Mouse (Mus musculus) hindbrain, postnatal 0 days (tissue): ENCODE results near the gene Megf11. TPM values are rescaled to one million over a fixed set of nuclear protein-coding genes. Genes with fewer than 3 reads are reported as not detected.

Source experiments
- ATAC-seq: fragments of 200-750 bp; cut with Nextera tagmentation; 2 replicates; pipeline ENCODE4 v1.8.0; 2017; ENCODE audit warnings: mild to moderate bottlenecking, moderate TSS enrichment, moderate library complexity
- DNase-seq: peaks from one replicate; pipeline ENCODE4 v3.0.0-alpha.2; 2015; ENCODE audit warnings: low spot score
- H3K27ac ChIP-seq: fragments of 300-500 bp; sonication (generic); 2 replicates; pipeline ENCODE4 v1.5.1; 2014; ENCODE audit warnings: mild to moderate bottlenecking
- H3K27me3 ChIP-seq: fragments of 300-500 bp; sonication (generic); 2 replicates; pipeline ENCODE4 v1.6.1; 2014; ENCODE audit warnings: low read length, mixed read lengths; ENCODE audit not compliant: insufficient read depth
- H3K36me3 ChIP-seq: fragments of 300-500 bp; sonication (generic); 2 replicates; pipeline ENCODE4 v1.6.1; 2014; ENCODE audit warnings: low read length, mixed read lengths; ENCODE audit not compliant: insufficient read depth
- H3K4me1 ChIP-seq: fragments of 300-500 bp; sonication (generic); 2 replicates; pipeline ENCODE4 v1.6.1; 2014; ENCODE audit warnings: antibody characterized with exemption, low read length, mixed read lengths; ENCODE audit not compliant: insufficient read depth
- H3K4me2 ChIP-seq: fragments of 300-500 bp; sonication (generic); 2 replicates; pipeline ENCODE4 v1.6.1; 2014; ENCODE audit warnings: low read depth, mild to moderate bottlenecking, low read length, moderate library complexity, mixed read lengths
- H3K4me3 ChIP-seq: fragments of 300-500 bp; sonication (generic); 2 replicates; pipeline ENCODE4 v1.5.1; 2014; ENCODE audit warnings: low read length
- H3K9ac ChIP-seq: fragments of 300-500 bp; sonication (generic); replicated peaks from 2 replicates; pipeline ENCODE4 v1.6.1; 2014; ENCODE audit warnings: mild to moderate bottlenecking, low read length, moderate library complexity, mixed read lengths
- H3K9me3 ChIP-seq: fragments of 300-500 bp; sonication (generic); 2 replicates; pipeline ENCODE4 v1.6.1; 2016; ENCODE audit warnings: low read length, mixed read lengths
- CTCF ChIP-seq: IDR thresholded peaks from 2 replicates; pipeline ENCODE4 v1.5.1; 2016; ENCODE audit warnings: antibody characterized with exemption, control low read depth, low read depth
- WGBS: fragments of 180-500 bp; shearing (Covaris S2); extraction: QIAGEN DNeasy Blood & Tissue Kit; methylation state at CpG from one replicate; pipeline ENCODE4 v1.1.7; 2014; 5-methylcytosine and 5-hydroxymethylcytosine counted together
- polyA plus RNA-seq: library from polyadenylated mRNA; unstranded; fragments of >200 nt; fragmentation: Nextera tagmentation; extraction: Ambion mirVana; gene quantifications from 2 replicates; pipeline ENCODE4 v1.2.1, GENCODE M21; 2015
- total RNA-seq: library from RNA; depleted of rRNA; stranded (reverse); fragments of >200 nt; gene quantifications from 2 replicates; pipeline ENCODE4 v1.2.3, GENCODE M21; 2014

Megf11 gene
- total and polyA plus RNA-seq, 2 experiments from 2014 or later: 16.1 to 38.2 TPM

GRCm38 (mm10) chr9:64605077-64605714 lies 219.8 kb downstream of the Megf11 start:
- ATAC-seq (peak; percentile 31), DNase-seq (no peak)
- Histone ChIP-seq H3K9ac (no peak overlapping the region), H3K4me2 (0 out of 2 replicates have a peak overlapping the region, but pooled peaks have one; percentile 5), H3K27me3 (no peaks in the 10 kb centered on the region), H3K4me1 (peaks cover 47% of the 10 kb centered on the region), H3K4me3 (no peak overlapping the region), H3K27ac (peak overlapping the region; percentile 71), H3K9me3 (no peaks in the 10 kb centered on the region), H3K36me3 (no peaks in the 10 kb centered on the region)
- 34% methylated on average over 14 of the region's 14 CpGs for whole genome bisulfite sequencing
- TF ChIP-seq CTCF: no peak

- DNase-seq: peak; percentile 91
- Histone ChIP-seq H3K4me2 (0 out of 2 replicates have a peak overlapping the region, but pooled peaks have one; percentile 5), H3K27me3 (no peaks in the 10 kb centered on the region), H3K4me1 (peaks cover 47% of the 10 kb centered on the region), H3K9ac (peak overlapping the region; percentile 9; the same call in 1 of the 2 replicates), H3K36me3 (no peaks in the 10 kb centered on the region), H3K9me3 (no peaks in the 10 kb centered on the region), H3K4me3 (no peak overlapping the region), H3K27ac (peak overlapping the region; percentile 71)
- ATAC-seq: peak; percentile 90
- WGBS: 11% methylated on average over 13 of the region's 13 CpGs
- no peak for TF ChIP-seq CTCF
These were observed 220.4 kb downstream of the Megf11 start for GRCm38 (mm10) chr9:64605735-64606349.

- no peaks in the 10 kb centered on the region for H3K27me3 ChIP-seq
- H3K4me2 ChIP-seq: no peak overlapping the region
- peak overlapping the region; percentile 71; the same call in 1 of the 2 replicates for H3K27ac ChIP-seq
- 82% methylated on average over 1 of the region's 1 CpGs for WGBS
- peaks cover 56% of the 10 kb centered on the region for H3K4me1 ChIP-seq
- ATAC-seq (no peak), DNase-seq (no peak)
- H3K9ac ChIP-seq: no peak overlapping the region
- no peak for TF ChIP-seq CTCF
- no peak overlapping the region for H3K4me3 ChIP-seq
- H3K36me3 ChIP-seq: no peaks in the 10 kb centered on the region
- H3K9me3 ChIP-seq: no peaks in the 10 kb centered on the region
These were observed 221.6 kb downstream of the Megf11 start for GRCm38 (mm10) chr9:64607049-64607448.

- no peak overlapping the region for H3K4me2 ChIP-seq
- ATAC-seq (no peak), DNase-seq (peak; percentile 71)
- H3K9me3 ChIP-seq: no peaks in the 10 kb centered on the region
- 19% methylated on average over 3 of the region's 3 CpGs for WGBS
- no peaks in the 10 kb centered on the region for H3K36me3 ChIP-seq
- H3K27me3 ChIP-seq: no peaks in the 10 kb centered on the region
- H3K4me3 ChIP-seq: no peak overlapping the region
- peak overlapping the region; percentile 34; the same call in 1 of the 2 replicates for H3K27ac ChIP-seq
- H3K4me1 ChIP-seq: peaks cover 50% of the 10 kb centered on the region
- no peak overlapping the region for H3K9ac ChIP-seq
- no peak for TF ChIP-seq CTCF
These were observed 224.1 kb downstream of the Megf11 start for GRCm38 (mm10) chr9:64609546-64609945.

- Histone ChIP-seq H3K4me3 (no peak overlapping the region), H3K9me3 (no peaks in the 10 kb centered on the region), H3K4me1 (peaks cover 24% of the 10 kb centered on the region; the same call in 1 of the 2 replicates), H3K27me3 (no peaks in the 10 kb centered on the region), H3K36me3 (no peaks in the 10 kb centered on the region), H3K27ac (peak overlapping the region; percentile 67), H3K9ac (no peak overlapping the region), H3K4me2 (0 out of 2 replicates have a peak overlapping the region, but pooled peaks have one; percentile 10)
- 5% methylated on average over 7 of the region's 7 CpGs for WGBS
- no peak for TF ChIP-seq CTCF
- ATAC-seq (peak; percentile 89), DNase-seq (peak; percentile 80)
These were observed 226.9 kb downstream of the Megf11 start for GRCm38 (mm10) chr9:64612121-64612983.

- H3K4me2 ChIP-seq: 0 out of 2 replicates have a peak overlapping the region, but pooled peaks have one; percentile 10
- peaks cover 19% of the 10 kb centered on the region; the same call in 1 of the 2 replicates for H3K4me1 ChIP-seq
- H3K27me3 ChIP-seq: no peaks in the 10 kb centered on the region
- WGBS: 39% methylated on average over 7 of the region's 7 CpGs
- no peak overlapping the region for H3K9ac ChIP-seq
- H3K27ac ChIP-seq: peak overlapping the region; percentile 67
- H3K36me3 ChIP-seq: no peaks in the 10 kb centered on the region
- H3K9me3 ChIP-seq: no peaks in the 10 kb centered on the region
- DNase-seq (peak; percentile 54), ATAC-seq (no peak)
- H3K4me3 ChIP-seq: no peak overlapping the region
- peak; percentile 53 for TF ChIP-seq CTCF
These were observed 227.7 kb downstream of the Megf11 start for GRCm38 (mm10) chr9:64612984-64613649.
